Mouse (Mus musculus) left cerebral cortex, adult 2 months (tissue): ENCODE measurements around the gene Wipf3. TPM values are rescaled to one million over a fixed set of nuclear protein-coding genes. Genes with fewer than 3 reads are reported as not detected.
A peak's percentile ranks its signal among the peaks of the same experiment; 100 is the strongest.

ENCODE experiments used
- DNase-seq, 2 experiments: peaks; one replicate each; pipeline ENCODE4 v3.0.0; 2021 to 2022; ENCODE audit warnings: low spot score in 2 of 2, mixed read lengths in 1 of 2; ENCODE audit errors: extremely low spot score in 1 of 2
- H3K27ac ChIP-seq: fragments of 200-600 bp; 2 replicates; pipeline ENCODE4 v1.8.1; 2022
- H3K4me3 ChIP-seq: fragments of 200-600 bp; 2 replicates; pipeline ENCODE4 v1.8.1; 2022
- CTCF ChIP-seq: fragments of 200-600 bp; IDR thresholded peaks from 2 replicates; pipeline ENCODE4 v1.8.1; 2022; ENCODE audit warnings: antibody characterized with exemption, mild to moderate bottlenecking, moderate library complexity
- intact Hi-C: fragments of 180-260 bp; cut with DNase I; formaldehyde crosslinking; loops from one replicate; pipeline ENCODE4 v1.15.1; 2025
- long read RNA-seq, 2 experiments: library from polyadenylated mRNA; stranded (forward); transcript quantifications; one replicate each; pipeline ENCODE4 v2.0.0; 2021; ENCODE audit warnings: borderline mapping rate in 2 of 2
- total RNA-seq, 2 experiments: library from RNA; stranded (reverse); gene quantifications; 2 replicates each; pipeline ENCODE4 v1.2.3; 2021

Wipf3 gene
- total RNA-seq: 100 to 1,000 TPM in 1 of 2 experiments, 10 to 100 TPM in 1; 92.3 to 108 TPM
- long read RNA-seq, experiment 1, full-length matches to known transcripts: 1 of 15 reads
- long read RNA-seq, experiment 1, partial matches to known transcripts: 14 of 15 reads
- long read RNA-seq, experiment 1, other reads (novel, unspliced or antisense): 0 of 15 reads
- long read RNA-seq, experiment 2, partial matches to known transcripts: 6 of 20 reads
- long read RNA-seq, experiment 2, other reads (novel, unspliced or antisense): 14 of 20 reads

- no peak for TF ChIP-seq CTCF
- peak within 1 kb of the TSS; percentile 89 for H3K27ac ChIP-seq
- H3K4me3 ChIP-seq: peak within 1 kb of the TSS; percentile 63
- intact Hi-C loops: loop anchor here (2.0 kb wide), 1 partner anchor 39 kb away; no protein-coding TSS in a partner anchor
- peak; percentile 61 to 68 for DNase-seq
Measured at GRCm38 (mm10) chr6:54429447-54430194, at the start of gene Wipf3. Wipf3 (plus strand) TSS chr6:54429603.

DNA sequence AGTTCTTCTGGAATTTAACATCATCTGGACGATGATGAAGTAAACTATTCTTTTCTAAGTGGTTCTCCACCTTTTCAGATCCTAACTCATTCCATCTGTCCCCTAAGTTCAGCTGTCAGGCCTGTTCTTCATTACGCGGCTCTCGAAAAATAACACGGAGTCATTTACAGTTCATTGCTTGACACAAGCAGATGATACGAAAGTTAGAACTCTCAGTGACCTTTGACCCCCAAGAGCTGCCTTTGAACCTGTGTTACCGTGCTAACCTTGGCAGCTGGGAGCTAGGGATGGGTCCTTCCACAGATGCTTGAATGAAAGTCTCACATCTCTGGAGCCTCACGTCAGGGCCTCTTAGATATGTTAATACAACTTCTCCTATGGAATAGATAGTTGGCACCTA is 46.8 kb upstream of the Wipf3 start:
- intact Hi-C loops: no loop called here

GRCm38 (mm10) chr6:54383893-54384524 is 45.4 kb upstream of the Wipf3 start:
- no peak for DNase-seq
- intact Hi-C loops: no loop called here
- TF ChIP-seq CTCF: no peak
- Histone ChIP-seq H3K4me3 (no peak overlapping the region), H3K27ac (no peak overlapping the region)

More for the DNA sequence above, 46.8 kb upstream of the Wipf3 start:
- DNase-seq: no peak
- Histone ChIP-seq H3K4me3 (no peak overlapping the region), H3K27ac (no peak overlapping the region)
- no peak for TF ChIP-seq CTCF

- DNase-seq: no peak
- TF ChIP-seq CTCF: no peak
- Histone ChIP-seq H3K27ac (no peak overlapping the region), H3K4me3 (no peak overlapping the region)
- intact Hi-C loops: no loop called here
Measured at GRCm38 (mm10) chr6:54384777-54385176, 44.6 kb upstream of the Wipf3 start.

DNA sequence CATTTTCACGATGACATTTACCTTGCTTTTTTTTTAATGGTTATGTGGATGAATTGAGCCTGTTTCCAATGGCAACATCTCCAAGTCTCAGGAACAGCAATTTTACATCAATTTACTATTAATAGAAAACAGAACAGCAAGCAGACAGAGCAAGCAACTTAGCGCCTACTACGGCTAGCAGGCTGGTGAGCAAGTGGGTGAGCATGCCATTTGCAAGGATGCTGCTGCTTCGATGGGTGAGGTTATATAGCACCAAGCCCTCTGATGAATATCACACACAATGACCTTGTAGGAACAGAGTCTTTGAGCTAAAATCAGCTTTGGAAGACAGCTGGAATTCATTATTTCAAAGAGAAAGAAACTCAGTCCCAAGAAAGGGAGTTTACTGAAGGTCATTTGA is 43.0 kb upstream of the Wipf3 start:
- DNase-seq: peak in 1 of 2 experiments; percentile 39

DNA sequence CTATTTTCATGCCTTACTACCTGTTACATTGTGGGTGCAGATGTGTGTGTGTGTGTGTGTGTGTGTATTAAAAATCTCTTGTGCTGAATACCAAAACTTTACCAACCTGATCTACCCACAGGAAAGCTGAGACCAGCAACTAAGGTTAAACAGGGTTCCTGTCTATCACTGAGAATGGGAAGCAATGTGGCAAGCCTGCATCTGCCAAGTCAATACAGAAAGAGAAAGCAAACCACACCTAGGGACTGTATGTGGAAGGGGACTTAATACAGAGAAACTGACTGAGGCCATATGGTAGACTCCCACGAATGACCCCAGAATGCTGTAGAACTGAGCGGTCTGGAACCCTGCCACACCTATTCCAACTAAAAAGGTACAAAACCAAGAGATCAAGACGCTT is 42.4 kb upstream of the Wipf3 start:
- peak overlapping the region; percentile 18 for H3K27ac ChIP-seq
- intact Hi-C loops: no loop called here
- no peak for DNase-seq

More for the DNA sequence above, 43.0 kb upstream of the Wipf3 start:
- intact Hi-C loops: no loop called here
- H3K4me3 ChIP-seq: no peak overlapping the region
- peak overlapping the region; percentile 48; the same call in 1 of the 2 replicates for H3K27ac ChIP-seq
- no peak for TF ChIP-seq CTCF

GRCm38 (mm10) chr6:54387751-54388150 is 41.7 kb upstream of the Wipf3 start:
- no peak overlapping the region for H3K4me3 ChIP-seq
- intact Hi-C loops: no loop called here
- DNase-seq: peak; percentile 38 to 46
- peak overlapping the region; percentile 18 for H3K27ac ChIP-seq
- no peak for TF ChIP-seq CTCF

More for the DNA sequence above, 42.4 kb upstream of the Wipf3 start:
- no peak overlapping the region for H3K4me3 ChIP-seq
- TF ChIP-seq CTCF: no peak

- TF ChIP-seq CTCF: no peak
- no peak overlapping the region for H3K4me3 ChIP-seq
- intact Hi-C loops: no loop called here
- DNase-seq: no peak
- H3K27ac ChIP-seq: no peak overlapping the region
Measured at GRCm38 (mm10) chr6:54388690-54389275, 40.6 kb upstream of the Wipf3 start.

DNA sequence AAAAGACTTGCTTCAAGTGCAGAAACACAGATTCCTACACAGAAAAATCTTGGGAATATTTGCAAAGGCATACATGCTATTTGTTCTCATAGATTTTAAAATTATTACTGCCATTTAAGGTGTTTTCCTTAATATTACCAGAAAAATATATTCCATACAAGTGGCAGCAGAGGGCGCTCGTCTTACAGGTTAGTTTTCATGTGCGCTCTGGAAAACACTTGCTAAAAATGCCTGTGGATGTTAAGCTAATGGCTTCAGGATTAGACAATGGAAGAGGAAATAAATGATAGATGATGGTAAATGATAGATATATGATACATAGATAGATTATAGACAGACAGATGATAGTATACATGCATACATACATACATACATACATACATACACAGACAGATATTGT is 37.6 kb upstream of the Wipf3 start:
- H3K4me3 ChIP-seq: no peak overlapping the region
- intact Hi-C loops: loop anchor here (1.0 to 5.0 kb wide), 4 partner anchors 39 to 176 kb away; partner anchors contain the start of gene Scrn1
- peak overlapping the region; percentile 2; the same call in 1 of the 2 replicates for H3K27ac ChIP-seq
- peak; percentile 39 to 61 for DNase-seq
- TF ChIP-seq CTCF: peak; percentile 83

GRCm38 (mm10) chr6:54393886-54394285 is 35.5 kb upstream of the Wipf3 start:
- H3K27ac ChIP-seq: no peak overlapping the region
- no peak for TF ChIP-seq CTCF
- no peak for DNase-seq
- no peak overlapping the region for H3K4me3 ChIP-seq
- intact Hi-C loops: loop anchor here (2.0 to 5.0 kb wide), 2 partner anchors 85 to 173 kb away; partner anchors contain the start of gene Scrn1

DNA sequence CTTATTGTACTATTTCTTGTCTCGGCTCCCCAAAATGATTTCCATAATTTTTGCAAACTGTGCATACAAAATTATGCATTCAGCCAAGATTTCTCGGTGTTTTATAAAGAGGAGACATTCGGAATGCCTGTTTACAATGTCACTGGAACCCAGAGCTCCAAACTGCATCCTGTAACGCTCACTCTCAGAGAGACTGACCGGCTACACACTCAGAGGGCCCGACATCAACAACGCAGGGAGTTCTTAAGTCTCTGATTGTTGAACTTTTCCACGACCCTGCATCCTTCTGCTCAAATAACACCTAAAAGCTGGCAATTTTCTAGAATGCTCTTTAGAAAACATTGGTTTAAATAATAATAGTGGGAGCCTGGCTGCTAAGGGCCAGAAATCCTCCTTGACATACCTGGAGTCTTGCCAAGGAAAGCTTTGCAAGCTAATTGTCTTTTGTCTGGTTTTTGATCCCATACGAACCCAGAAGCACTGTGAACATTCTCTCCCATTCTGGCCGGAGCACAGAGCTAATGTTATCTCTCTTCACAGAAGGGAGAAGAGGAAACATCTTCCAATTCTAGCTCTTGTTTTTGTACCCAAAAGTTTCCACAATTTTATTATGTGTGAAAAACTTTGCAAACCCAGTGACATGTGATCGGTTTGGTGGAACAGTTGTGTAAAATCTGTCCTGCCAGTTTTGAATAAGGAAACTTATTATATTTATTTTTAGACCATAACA is 30.0 kb upstream of the Wipf3 start:
- TF ChIP-seq CTCF: no peak
- no peak overlapping the region for H3K4me3 ChIP-seq
- no peak for DNase-seq
- intact Hi-C loops: no loop called here
- H3K27ac ChIP-seq: no peak overlapping the region
